Mouse (Mus musculus): ENCODE data around the gene Ap3d1.
A peak's percentile ranks its signal among the peaks of the same experiment; 100 is the strongest.

Ap3d1 gene

DNA sequence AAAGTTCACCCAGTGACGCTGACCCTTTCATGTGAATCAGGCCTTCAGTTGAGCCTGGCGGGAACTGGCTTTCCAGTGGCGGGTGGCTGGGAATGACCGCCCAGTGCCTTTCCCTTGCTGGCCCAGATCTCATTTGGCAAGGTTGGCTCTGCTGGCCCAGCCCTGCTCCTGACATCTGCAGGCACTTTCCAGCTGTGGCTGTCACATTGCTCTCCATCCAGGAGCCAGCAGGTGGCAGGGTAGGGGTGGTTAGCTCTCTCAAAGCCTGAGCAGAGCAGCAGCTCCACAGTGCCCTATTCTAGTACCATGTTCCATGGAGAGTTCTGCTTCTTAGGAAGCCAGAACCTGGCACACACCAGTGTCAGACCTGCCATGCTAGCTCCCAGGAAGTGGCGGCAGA lies 15.7 kb upstream of the Ap3d1 start:
- peak; percentile 94 for DNase-seq (ENCODE audit: low read depth, low spot score)

DNA sequence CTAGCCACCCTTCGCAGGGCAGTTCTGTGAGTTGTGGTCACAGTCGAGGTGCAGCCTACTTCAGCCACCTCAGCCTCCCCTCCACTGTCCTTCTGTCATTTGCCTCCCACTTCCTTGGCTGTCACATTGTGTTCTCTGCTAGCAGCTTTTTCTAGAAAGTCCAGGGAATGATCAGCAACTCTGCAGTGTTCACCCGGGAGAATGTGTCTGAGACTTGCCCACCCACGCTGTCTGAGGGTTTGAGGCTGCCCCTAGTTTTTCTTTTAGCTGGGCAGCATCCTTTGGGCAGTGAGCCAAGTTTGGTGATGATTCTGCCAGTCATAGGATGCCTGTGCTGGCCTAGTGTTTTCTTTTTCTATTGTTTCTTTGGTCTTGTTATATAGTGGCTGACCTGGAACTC lies 14.9 kb upstream of the Ap3d1 start:
- DNase-seq (ENCODE audit: low read depth, low spot score) = peak; percentile 78

- DNase-seq (ENCODE audit: low read depth, low spot score) = no peak
These were observed 14.4 kb upstream of the Ap3d1 start for GRCm38 (mm10) chr10:80756509-80756908.

- DNase-seq (ENCODE audit: low read depth, low spot score) = no peak
These were observed 14.0 kb upstream of the Ap3d1 start for GRCm38 (mm10) chr10:80756099-80756498.

GRCm38 (mm10) chr10:80755291-80756015 lies 13.4 kb upstream of the Ap3d1 start:
- DNase-seq (ENCODE audit: low read depth, low spot score) = no peak

DNA sequence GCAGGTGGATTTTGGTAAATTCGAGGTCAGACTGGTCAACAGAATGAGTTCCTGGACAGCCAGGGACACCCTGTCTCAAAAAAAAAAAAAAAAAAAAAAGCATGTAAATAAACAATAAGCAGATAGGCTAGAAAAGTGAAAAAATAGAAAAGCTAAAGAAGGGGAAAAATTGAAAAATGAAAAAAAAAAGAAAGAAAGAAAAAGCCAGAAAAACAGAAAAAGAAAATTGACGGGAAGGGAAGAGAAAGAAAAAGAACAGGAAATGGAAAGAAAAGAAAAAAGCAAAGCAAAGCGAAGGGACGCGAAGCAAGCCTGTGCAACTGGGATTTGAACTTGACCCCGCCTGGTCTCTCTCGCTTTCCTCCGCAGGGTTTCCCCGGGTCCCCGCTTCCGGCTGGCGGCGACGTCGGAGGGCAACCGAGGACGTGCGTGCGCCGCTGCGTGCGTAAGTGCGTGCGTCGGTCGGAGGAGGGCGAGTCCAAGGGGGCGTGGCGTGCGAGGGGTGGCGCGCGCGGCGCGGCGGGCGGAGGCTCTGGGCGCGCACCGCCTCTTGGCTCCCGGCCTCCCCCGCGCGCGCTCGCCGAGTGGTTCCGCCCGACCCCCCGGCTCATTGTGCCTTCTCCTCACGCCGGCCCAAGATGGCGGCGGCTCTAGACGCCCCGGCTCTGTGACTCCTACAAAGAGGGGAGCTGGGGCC lies 12.7 kb upstream of the Ap3d1 start, which contains the start of gene Dot1l:
Gene Dot1l, plus strand, starts transcription at position 613 of the 697 bp plus-strand sequence.
- peak; percentile 99 for DNase-seq (ENCODE audit: low read depth, low spot score)

- peak; percentile 77 for DNase-seq (ENCODE audit: low read depth, low spot score)
These were observed 10.1 kb upstream of the Ap3d1 start for GRCm38 (mm10) chr10:80752079-80752625.

- DNase-seq (ENCODE audit: low read depth, low spot score) = peak; percentile 95
These were observed 9.2 kb upstream of the Ap3d1 start for GRCm38 (mm10) chr10:80751188-80751832.

DNA sequence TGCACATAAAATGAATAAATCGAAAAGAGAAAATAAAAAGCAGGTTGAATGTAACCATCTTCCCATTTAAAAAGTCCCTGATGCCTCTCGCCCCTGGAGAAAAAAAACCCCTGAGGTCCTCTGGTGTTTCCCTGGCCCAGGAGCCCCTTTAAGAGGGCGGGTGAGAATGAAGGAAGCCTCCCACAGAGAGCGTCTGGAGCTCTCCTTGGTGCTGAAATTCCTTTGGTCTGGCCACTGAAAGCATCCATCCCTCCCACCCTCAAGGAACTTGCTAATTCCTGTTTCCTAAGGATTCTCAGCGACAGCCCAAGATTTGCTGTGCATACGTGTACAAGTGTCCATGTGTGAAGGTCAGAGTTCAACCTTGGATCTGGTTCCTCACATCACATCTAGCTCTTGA lies 6.5 kb upstream of the Ap3d1 start:
- no peak for DNase-seq (ENCODE audit: low read depth, low spot score)

GRCm38 (mm10) chr10:80747410-80747809 lies 5.3 kb upstream of the Ap3d1 start:
- peak; percentile 94 for DNase-seq (ENCODE audit: low read depth, low spot score)

DNA sequence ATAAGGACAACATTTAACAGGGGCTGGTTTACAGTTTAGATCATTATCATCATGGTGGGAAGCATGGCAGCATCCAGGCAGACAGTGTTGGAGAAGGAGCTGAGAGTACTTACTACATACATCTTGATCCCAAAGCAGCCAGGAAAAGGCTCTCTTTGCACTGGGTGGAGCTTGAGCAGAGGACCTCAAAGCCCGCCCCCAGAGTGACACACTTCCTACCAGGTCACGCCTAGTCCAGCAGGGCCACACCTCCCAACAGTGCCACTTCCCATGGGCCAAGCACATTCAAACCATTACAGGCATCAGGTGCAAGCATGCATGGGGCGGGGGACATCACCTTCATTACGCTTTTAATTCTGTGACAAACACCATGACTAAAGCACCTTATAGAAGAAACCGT lies 2.2 kb upstream of the Ap3d1 start:
- no peak for DNase-seq (ENCODE audit: low read depth, low spot score)

DNA sequence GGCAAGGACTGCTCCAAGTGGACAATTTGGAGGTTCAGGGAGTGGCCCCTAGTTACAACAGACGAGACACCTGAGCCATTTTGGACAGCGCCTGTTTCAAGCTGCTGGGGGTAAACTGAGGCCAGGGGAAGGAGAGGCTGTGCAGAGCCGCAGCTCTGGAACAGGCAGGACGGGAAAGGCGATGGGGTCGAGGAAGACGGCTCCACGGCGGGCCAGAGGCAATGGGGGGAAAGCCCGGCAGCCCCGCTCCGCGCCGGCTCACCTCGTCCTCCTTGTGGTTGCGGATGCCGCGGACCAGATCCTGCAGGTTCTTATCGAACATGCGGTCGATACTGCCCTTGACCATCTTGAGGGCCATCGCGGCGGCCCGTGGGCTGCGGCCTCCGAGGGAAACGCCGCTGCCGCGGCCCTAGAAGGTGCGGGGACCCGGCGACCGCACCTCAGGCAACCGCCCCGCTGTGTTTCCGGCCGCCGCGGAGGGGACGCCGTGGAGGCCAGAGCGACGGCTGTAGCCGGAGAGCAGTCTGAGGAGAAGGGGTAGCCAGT lies 357 bp downstream of the Ap3d1 start:
- no peak for DNase-seq (ENCODE audit: low read depth, low spot score)

GRCm38 (mm10) chr10:80741146-80741545 lies 918 bp downstream of the Ap3d1 start:
- peak; percentile 43 for DNase-seq (ENCODE audit: low read depth, low spot score)

DNA sequence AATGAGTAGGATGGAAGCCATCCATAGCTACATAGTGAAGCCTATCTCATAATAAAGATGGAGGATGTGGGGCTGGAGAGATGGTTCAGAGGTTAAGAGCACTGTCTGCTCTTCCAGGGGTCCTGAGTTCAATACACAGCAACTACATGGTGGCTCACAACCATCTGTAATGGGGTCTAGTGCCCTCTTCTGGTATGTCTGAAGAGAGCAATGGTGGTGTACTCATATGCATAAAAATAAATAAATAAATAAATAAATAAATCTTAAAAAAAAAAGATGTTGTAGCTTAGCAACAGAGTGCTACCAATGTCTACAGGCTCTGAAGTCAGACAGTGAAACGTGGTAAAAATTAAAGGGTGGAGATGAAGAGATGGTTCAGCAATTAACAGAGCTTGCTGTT lies 3.4 kb downstream of the Ap3d1 start:
- DNase-seq (ENCODE audit: low read depth, low spot score) = no peak

- peak; percentile 93 for DNase-seq (ENCODE audit: low read depth, low spot score)
These were observed 5.3 kb downstream of the Ap3d1 start for GRCm38 (mm10) chr10:80736731-80737130.

DNA sequence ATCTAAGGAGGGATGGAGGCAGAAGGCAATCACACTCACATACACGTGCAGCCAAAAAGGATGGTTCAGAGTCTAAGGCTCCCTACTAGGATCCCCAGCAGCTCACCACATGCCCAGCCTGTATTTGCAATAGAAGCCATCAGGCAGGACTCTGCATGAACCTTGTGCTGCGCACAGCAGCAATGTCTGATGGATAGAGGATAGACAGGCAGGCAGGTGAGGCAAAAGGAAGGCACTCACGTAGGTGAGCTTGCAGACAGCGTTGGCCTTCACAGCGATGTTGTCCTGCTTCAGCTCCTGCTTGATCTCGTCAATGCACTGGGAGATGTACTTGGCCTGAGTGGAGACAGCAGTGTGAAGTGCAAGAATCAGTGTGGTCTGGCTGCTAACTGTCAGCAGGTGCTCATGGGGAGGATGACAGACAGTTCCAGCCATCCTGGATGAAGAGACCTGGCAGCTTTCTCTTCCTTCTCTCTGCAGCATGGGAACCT lies 9.4 kb downstream of the Ap3d1 start:
- DNase-seq (ENCODE audit: low read depth, low spot score) = peak; percentile 73

DNA sequence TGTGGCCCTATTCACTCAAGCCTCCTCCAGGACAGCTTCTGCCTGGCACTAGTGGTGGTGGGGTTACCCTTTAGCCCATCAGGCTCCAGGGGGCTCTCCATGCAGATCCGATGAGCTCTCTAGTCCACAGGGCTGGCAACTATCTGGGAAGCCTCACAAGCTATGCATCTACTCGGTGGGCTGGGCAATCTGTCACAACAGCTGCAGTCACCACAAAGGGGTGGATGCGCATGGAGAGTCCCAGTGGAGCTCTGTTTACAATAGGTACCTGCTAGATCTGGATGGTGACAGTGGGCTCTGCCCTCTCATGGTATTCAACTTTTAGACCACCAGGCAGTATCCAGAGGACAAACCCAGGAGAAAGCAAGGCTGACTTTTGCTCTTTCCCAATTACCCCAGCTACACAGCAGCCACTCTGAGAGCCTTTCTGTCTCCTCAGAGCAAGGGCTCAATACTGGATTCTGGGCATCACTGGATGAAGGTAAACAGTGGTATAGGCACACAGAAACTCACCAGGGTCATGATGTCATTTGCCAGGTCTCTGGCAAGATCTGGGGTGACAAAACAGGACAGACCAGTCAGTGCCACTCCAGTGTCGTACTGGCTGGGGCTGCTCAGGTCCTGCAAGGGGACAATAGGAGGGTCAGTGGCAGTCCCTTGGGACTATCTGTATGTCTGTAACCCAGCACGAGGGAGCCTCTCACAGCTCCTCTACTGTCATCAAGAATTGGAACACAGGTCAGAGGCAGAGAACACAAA lies 14.5 kb downstream of the Ap3d1 start:
- DNase-seq (ENCODE audit: low read depth, low spot score) = no peak

- no peak for DNase-seq (ENCODE audit: low read depth, low spot score)
These were observed 24.8 kb downstream of the Ap3d1 start for GRCm38 (mm10) chr10:80717281-80717680.

DNA sequence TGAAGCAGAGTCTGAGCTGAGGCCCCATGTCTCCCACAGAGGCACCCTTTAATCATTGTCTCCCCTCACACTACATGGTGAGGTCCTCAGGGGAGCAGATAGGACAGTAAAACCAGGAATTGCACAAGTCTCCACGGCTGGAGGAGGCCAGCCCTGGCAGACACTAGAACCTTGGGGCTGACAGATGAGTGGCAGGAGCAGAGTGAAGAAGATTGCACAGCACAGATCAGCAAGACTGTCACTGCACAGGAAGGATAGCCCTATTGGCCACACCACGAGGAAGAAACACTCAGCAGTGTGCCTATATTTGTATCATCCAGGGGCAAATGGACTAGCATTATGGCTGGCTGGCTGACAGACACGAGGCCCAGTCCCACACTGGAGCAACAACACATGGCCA lies 31.2 kb downstream of the Ap3d1 start:
- no peak for DNase-seq (ENCODE audit: low read depth, low spot score)

- DNase-seq (ENCODE audit: low read depth, low spot score) = no peak
These were observed 36.6 kb downstream of the Ap3d1 start for GRCm38 (mm10) chr10:80705479-80705878.

- DNase-seq (ENCODE audit: low read depth, low spot score) = no peak
These were observed 37.0 kb downstream of the Ap3d1 start for GRCm38 (mm10) chr10:80705033-80705432.

All from brain, adult 2 months (tissue).